Mouse (Mus musculus): ENCODE data around the gene Mbd6. TPM values are rescaled to one million over a fixed set of nuclear protein-coding genes. Genes with fewer than 3 reads are reported as not detected.

Mbd6 gene
- total RNA-seq, 2 experiments from 2014 or later = 42.2 to 52.4 TPM

GRCm38 (mm10) chr10:127292987-127293538 lies 4.2 kb upstream of the Mbd6 start:
- TF ChIP-seq CTCF (IDR thresholded peaks at IDR 0.05) = no peak
- no peak for DNase-seq (ENCODE audit: extremely low spot score in 1 of 2, low spot score in 2 of 2)
- H3K4me3 ChIP-seq = 0 out of 2 replicates have a peak overlapping the region, but pooled peaks have one; percentile 9
- no peak overlapping the region for H3K27ac ChIP-seq
- intact Hi-C loops (cut with DNase I) = no loop called here

GRCm38 (mm10) chr10:127291881-127292638 lies 3.2 kb upstream of the Mbd6 start:
- H3K27ac ChIP-seq = peak overlapping the region; percentile 4; the same call in 1 of the 2 replicates
- no peak for TF ChIP-seq CTCF (IDR thresholded peaks at IDR 0.05)
- H3K4me3 ChIP-seq = peak overlapping the region; percentile 64

GRCm38 (mm10) chr10:127290930-127291880 lies 2.4 kb upstream of the Mbd6 start:
- Histone ChIP-seq H3K4me3 (peak overlapping the region; percentile 64), H3K27ac (peak overlapping the region; percentile 99)
- DNase-seq (ENCODE audit: extremely low spot score in 1 of 2, low spot score in 2 of 2) = peak; percentile 47 to 53
- intact Hi-C loops (cut with DNase I) = loop anchor here (1.0 kb wide), 1 partner anchor 20 kb away; the partner anchor contains the start of gene Mars
- no peak for TF ChIP-seq CTCF (IDR thresholded peaks at IDR 0.05)

More at GRCm38 (mm10) chr10:127291881-127292638, 3.2 kb upstream of the Mbd6 start:
- intact Hi-C loops (cut with DNase I) = no loop called here
- no peak for DNase-seq (ENCODE audit: extremely low spot score in 1 of 2, low spot score in 2 of 2)

GRCm38 (mm10) chr10:127290307-127290929 lies 1.6 kb upstream of the Mbd6 start:
- Histone ChIP-seq H3K27ac (peak overlapping the region; percentile 99), H3K4me3 (peak overlapping the region; percentile 64)
- peak; percentile 99 to 100 for DNase-seq (ENCODE audit: extremely low spot score in 1 of 2, low spot score in 2 of 2)
- no peak for TF ChIP-seq CTCF (IDR thresholded peaks at IDR 0.05)
- intact Hi-C loops (cut with DNase I) = loop anchor here (1.0 kb wide), 1 partner anchor 21 kb away; the partner anchor contains the start of gene Mars

- TF ChIP-seq CTCF (IDR thresholded peaks at IDR 0.05) = no peak
- H3K27ac ChIP-seq = peak overlapping the region; percentile 99
- intact Hi-C loops (cut with DNase I) = loop anchor here (1.0 to 2.0 kb wide), 2 partner anchors 22 to 79 kb away; partner anchors contain the start of genes Mars and Pip4k2c
- peak in 1 of 2 experiments; percentile 34 for DNase-seq (ENCODE audit: extremely low spot score in 1 of 2, low spot score in 2 of 2)
- H3K4me3 ChIP-seq = peak overlapping the region; percentile 64
Measured at GRCm38 (mm10) chr10:127289573-127290191, 864 bp upstream of the Mbd6 start.

DNA sequence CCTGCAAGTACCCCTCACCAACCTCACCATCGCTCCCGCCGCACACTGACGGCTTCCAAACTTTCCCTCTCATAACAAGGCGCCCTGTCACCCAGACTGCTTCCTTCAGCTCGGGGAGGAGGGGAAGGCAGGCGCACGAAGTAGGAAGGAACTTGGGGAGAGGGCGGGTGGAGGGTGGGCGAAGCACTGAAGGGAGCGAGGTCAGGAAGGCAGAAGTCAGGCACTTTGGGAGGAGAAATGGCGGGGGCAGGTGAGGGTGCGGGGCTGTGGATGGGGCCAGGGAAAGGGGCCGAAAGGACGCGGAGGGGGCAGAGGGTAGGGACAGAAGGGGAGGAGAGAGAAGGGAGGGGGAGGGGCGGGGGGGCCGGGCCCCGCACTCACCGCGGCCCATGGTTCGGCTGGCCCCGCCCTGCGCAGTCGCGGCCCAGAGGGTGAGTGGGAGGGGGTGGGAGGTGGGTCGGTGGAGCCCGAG lies 454 bp downstream of the Mbd6 start:
- peak overlapping the region; percentile 64 for H3K4me3 ChIP-seq
- no peak for TF ChIP-seq CTCF (IDR thresholded peaks at IDR 0.05)
- H3K27ac ChIP-seq = peak overlapping the region; percentile 99
- peak; percentile 30 to 42 for DNase-seq (ENCODE audit: extremely low spot score in 1 of 2, low spot score in 2 of 2)
- intact Hi-C loops (cut with DNase I) = loop anchor here (1.0 to 2.0 kb wide), 2 partner anchors 22 to 78 kb away; partner anchors contain the start of genes Dctn2 and Pip4k2c

GRCm38 (mm10) chr10:127287936-127288293 lies 903 bp downstream of the Mbd6 start:
- Histone ChIP-seq H3K27ac (peak overlapping the region; percentile 99), H3K4me3 (peak overlapping the region; percentile 64)
- no peak for DNase-seq (ENCODE audit: extremely low spot score in 1 of 2, low spot score in 2 of 2)
- intact Hi-C loops (cut with DNase I) = loop anchor here (1.0 to 2.0 kb wide), 2 partner anchors 22 to 77 kb away; partner anchors contain the start of genes Dctn2 and Pip4k2c
- TF ChIP-seq CTCF (IDR thresholded peaks at IDR 0.05) = no peak

GRCm38 (mm10) chr10:127287271-127287935 lies 1.4 kb downstream of the Mbd6 start:
- DNase-seq (ENCODE audit: extremely low spot score in 1 of 2, low spot score in 2 of 2) = no peak
- intact Hi-C loops (cut with DNase I) = no loop called here
- Histone ChIP-seq H3K4me3 (peak overlapping the region; percentile 64), H3K27ac (peak overlapping the region; percentile 99)
- no peak for TF ChIP-seq CTCF (IDR thresholded peaks at IDR 0.05)

GRCm38 (mm10) chr10:127286730-127287129 lies 2.1 kb downstream of the Mbd6 start:
- no peak for TF ChIP-seq CTCF (IDR thresholded peaks at IDR 0.05)
- no peak for DNase-seq (ENCODE audit: extremely low spot score in 1 of 2, low spot score in 2 of 2)
- no peak overlapping the region; the same call in 1 of the 2 replicates for H3K4me3 ChIP-seq
- no peak overlapping the region for H3K27ac ChIP-seq
- intact Hi-C loops (cut with DNase I) = no loop called here

DNA sequence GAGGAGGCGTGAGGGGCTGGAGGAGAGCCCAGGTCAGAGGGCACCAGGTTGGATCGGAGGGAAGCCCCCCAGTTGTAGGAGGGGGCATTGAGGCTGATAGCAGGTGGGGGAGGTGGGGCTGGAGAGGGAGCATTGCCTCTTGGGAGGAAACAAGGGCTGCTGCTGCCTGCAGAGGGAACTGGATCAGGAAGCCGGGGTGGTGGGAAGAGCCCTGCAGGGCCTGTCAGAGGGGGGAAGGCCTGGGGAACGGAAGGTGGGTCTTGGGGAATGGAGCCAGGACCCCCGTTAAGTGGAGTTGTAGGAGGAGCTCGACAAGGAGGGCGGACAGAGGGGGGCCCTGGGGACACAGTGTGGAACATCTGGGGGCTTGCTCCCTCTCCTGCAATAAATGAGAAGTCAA lies 2.6 kb downstream of the Mbd6 start:
- intact Hi-C loops (cut with DNase I) = no loop called here
- DNase-seq (ENCODE audit: extremely low spot score in 1 of 2, low spot score in 2 of 2) = no peak
- H3K4me3 ChIP-seq = no peak overlapping the region
- no peak overlapping the region for H3K27ac ChIP-seq
- TF ChIP-seq CTCF (IDR thresholded peaks at IDR 0.05) = no peak

Data from left cerebral cortex, adult 2 months (tissue).